Mouse (Mus musculus): ENCODE results near the gene Card6. TPM values are rescaled to one million over a fixed set of nuclear protein-coding genes. Genes with fewer than 3 reads are reported as not detected.

The Card6 gene
- polyA plus RNA-seq (2012; rRNA removed), result 0.57 and 0.59 TPM in 2 replicates

GRCm38 (mm10) chr15:5107686-5108654, at the start of gene Card6:
Card6 (minus strand) TSS chr15:5108539.

DNA sequence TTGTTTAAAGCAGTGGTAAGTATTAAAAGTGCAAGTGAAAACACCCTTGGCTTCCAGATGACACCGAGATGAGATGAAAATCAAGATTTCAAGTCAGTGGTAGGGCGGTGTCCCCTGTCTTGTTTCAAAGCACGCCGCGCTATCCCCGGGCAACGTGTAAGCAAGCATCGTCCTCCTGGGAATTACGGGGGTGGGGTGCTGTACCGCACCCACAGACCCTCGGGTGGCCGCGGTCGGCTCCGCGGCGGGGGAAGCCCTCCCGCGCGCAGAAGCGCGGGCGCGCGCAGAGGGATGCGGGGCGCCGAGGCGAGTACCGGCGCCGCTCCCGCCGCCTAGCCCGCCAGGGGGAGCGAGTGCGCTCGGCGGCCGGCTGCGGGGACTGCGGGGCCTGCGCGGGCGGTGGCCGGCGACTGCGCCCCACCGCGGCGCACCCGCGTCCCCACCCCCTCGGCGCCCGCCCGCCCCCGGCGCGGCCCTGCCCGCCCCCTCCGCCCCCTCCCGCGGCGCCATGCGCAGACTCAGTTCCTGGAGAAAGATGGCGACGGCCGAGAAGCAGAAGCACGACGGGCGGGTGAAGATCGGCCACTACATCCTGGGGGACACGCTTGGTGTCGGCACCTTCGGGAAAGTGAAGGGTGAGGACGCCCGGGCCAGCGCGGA, 35.2 kb upstream of the Card6 start, which contains the start of gene Prkaa1:
Prkaa1 (plus strand) TSS at position 501 of the 660 bp plus-strand sequence.

DNA sequence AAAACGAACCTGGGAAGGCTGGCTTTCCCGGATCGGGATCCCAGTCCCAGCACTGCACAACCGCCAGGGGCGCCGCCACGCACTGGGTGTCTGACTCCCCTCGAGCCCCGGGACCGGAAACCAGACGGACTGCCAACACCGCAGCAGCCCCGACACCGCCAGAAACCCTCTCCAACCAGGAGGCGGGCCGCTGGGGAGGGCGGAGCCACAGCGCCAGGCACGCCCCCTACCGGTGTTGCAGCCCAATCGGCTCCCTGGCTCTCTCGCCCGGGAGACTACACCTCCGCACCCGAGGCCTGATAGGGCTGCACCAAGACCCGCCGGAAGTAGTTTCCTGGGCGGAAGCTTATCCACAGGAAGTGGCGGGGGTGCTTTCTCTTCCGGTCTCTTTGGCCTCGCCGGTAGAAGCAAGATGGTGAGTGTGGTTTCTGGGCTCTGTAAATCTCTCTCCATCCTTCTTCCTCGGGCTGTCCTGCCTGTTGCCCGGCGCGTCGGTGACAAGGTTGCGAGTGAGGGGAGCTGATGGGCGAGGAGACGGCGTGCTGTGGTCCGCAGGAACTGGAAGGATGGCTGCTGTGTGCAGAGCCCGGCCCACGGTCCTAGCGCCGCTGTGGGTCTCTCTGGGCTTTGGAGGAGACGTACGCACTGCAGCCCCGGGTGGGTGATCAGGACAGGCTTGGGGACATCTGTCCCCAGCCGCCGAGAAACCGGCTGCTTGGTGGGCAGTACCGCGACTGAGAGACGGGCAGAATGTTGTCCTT, 8.1 kb upstream of the Card6 start, which contains the start of gene Rpl37:
Rpl37 (plus strand) TSS at position 376 of the 761 bp plus-strand sequence.

DNA sequence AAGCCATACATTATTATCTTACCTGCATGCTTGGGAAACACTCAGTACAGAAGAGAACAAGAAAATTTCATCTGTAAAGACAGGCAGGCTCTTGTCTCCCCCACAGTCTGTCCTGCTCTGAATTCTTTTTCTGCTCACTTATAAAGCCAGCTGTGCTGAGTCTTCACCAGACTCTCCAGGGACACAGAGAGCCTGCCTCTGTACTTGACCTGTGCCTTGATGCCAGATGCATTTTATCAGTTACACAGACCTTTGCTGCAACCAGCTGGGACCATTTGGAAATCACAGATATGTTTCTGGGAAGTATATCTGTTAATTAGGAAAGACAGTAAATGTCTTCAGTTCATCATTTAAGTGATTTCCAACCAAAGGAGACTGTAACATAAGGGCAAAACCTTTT, 44.7 kb downstream of the Card6 start, which contains the start of gene C7:
C7 (minus strand) TSS at position 106 of the 400 bp plus-strand sequence.

Other genes starting within 250 kb of the Card6 start
- not detected in 2 replicates for gene Mroh2b, start 209.8 kb downstream of the Card6 start, polyA plus RNA-seq (2012; rRNA removed)
- gene C7, start 44.8 kb downstream of the Card6 start, polyA plus RNA-seq (2012; rRNA removed), result 0.01 TPM in 2 replicates
- 879 and 1,014 TPM in 2 replicates for gene Rpl37, start 8.1 kb upstream of the Card6 start, polyA plus RNA-seq (2012; rRNA removed)
- 8.9 and 9.9 TPM in 2 replicates for gene Prkaa1, start 35.3 kb upstream of the Card6 start, polyA plus RNA-seq (2012; rRNA removed)
- gene Ttc33, start 77.0 kb upstream of the Card6 start, polyA plus RNA-seq (2012; rRNA removed), result 7.2 and 8.0 TPM in 2 replicates
- 1.1 TPM in 2 replicates for gene Ptger4, start 135.6 kb upstream of the Card6 start, polyA plus RNA-seq (2012; rRNA removed)